Mouse (Mus musculus) ovary, postnatal 36 days (tissue): ENCODE measurements at regions not wholly inside any gene's neighbourhood (a gene's known extent, or its start where the extent isn't known, plus 50 kb on each side); places are given as distances from the start of the nearest gene placed in this dataset.
A peak's percentile ranks its signal among the peaks of the same experiment; 100 is the strongest.
"Not testable (repeated sequence)": the region's sequence is repeated elsewhere in the genome, so short reads cannot be mapped to it uniquely, and the experiment has no call there.

Experiments
- DNase-seq: peaks from one replicate; pipeline ENCODE4 v3.0.0; 2022; ENCODE audit warnings: low spot score, mixed read lengths

- DNase-seq, result no peak
Observed at GRCm38 (mm10) chr5:77816759-77817280, 409.0 kb upstream of the Igfbp7 start.

- DNase-seq, result no peak
Observed at GRCm38 (mm10) chr5:77809844-77810243, 402.0 kb upstream of the Igfbp7 start.

- peak; percentile 47 for DNase-seq
Observed at GRCm38 (mm10) chr5:77807726-77808125, 399.9 kb upstream of the Igfbp7 start.

GRCm38 (mm10) chr5:77806334-77807157 lies 398.7 kb upstream of the Igfbp7 start:
- no peak for DNase-seq

GRCm38 (mm10) chr5:77805796-77806195 lies 398.0 kb upstream of the Igfbp7 start:
- no peak for DNase-seq

- no peak for DNase-seq
Observed at GRCm38 (mm10) chr5:77805303-77805702, 397.5 kb upstream of the Igfbp7 start.

GRCm38 (mm10) chr5:77804113-77804512 lies 396.3 kb upstream of the Igfbp7 start:
- peak; percentile 7 for DNase-seq

- DNase-seq, result peak; percentile 47
Observed at GRCm38 (mm10) chr5:77803562-77803961, 395.7 kb upstream of the Igfbp7 start.

GRCm38 (mm10) chr5:77796960-77797359 lies 389.1 kb upstream of the Igfbp7 start:
- DNase-seq, result no peak

- DNase-seq, result no peak
Observed at GRCm38 (mm10) chr5:77795766-77796165, 387.9 kb upstream of the Igfbp7 start.

- no peak for DNase-seq
Observed at GRCm38 (mm10) chr5:77783953-77784352, 376.1 kb upstream of the Igfbp7 start.

GRCm38 (mm10) chr5:77762426-77763042 lies 354.7 kb upstream of the Igfbp7 start:
- DNase-seq, result no peak

- DNase-seq, result no peak
Observed at GRCm38 (mm10) chr5:77762013-77762412, 354.2 kb upstream of the Igfbp7 start.

- no peak for DNase-seq
Observed at GRCm38 (mm10) chr5:77748933-77749332, 341.1 kb upstream of the Igfbp7 start.

- DNase-seq, result no peak
Observed at GRCm38 (mm10) chr5:77746604-77747003, 338.8 kb upstream of the Igfbp7 start.

GRCm38 (mm10) chr5:77743467-77743866 lies 335.6 kb upstream of the Igfbp7 start:
- DNase-seq, result no peak

- not testable (repeated sequence) for DNase-seq
Observed at GRCm38 (mm10) chr5:77730286-77730685, 322.4 kb upstream of the Igfbp7 start.

GRCm38 (mm10) chr5:77681592-77681991 lies 273.8 kb upstream of the Igfbp7 start:
- DNase-seq, result no peak

- DNase-seq, result no peak
Observed at GRCm38 (mm10) chr5:77672073-77672924, 264.5 kb upstream of the Igfbp7 start.

- no peak for DNase-seq
Observed at GRCm38 (mm10) chr5:77663096-77663495, 255.3 kb upstream of the Igfbp7 start.

- no peak for DNase-seq
Observed at GRCm38 (mm10) chr5:77659016-77659415, 251.2 kb upstream of the Igfbp7 start.

GRCm38 (mm10) chr5:77644651-77645050 lies 236.8 kb upstream of the Igfbp7 start:
- no peak for DNase-seq
